Mouse (Mus musculus) layer of hippocampus, adult 18-20 months (tissue): ENCODE data around the gene Itsn1. TPM values are rescaled to one million over a fixed set of nuclear protein-coding genes. Genes with fewer than 3 reads are reported as not detected.
A peak's percentile ranks its signal among the peaks of the same experiment; 100 is the strongest.

Experiments
- DNase-seq, 2 experiments: peaks; one replicate each; pipeline ENCODE4 v3.0.0; 2022; ENCODE audit warnings: low spot score in 2 of 2
- total RNA-seq, 2 experiments: library from RNA; stranded (reverse); gene quantifications; 2 replicates each; pipeline ENCODE4 v1.2.3; 2021

Gene Itsn1
- total RNA-seq, 2 experiments from 2014 or later = 151 to 158 TPM

DNA sequence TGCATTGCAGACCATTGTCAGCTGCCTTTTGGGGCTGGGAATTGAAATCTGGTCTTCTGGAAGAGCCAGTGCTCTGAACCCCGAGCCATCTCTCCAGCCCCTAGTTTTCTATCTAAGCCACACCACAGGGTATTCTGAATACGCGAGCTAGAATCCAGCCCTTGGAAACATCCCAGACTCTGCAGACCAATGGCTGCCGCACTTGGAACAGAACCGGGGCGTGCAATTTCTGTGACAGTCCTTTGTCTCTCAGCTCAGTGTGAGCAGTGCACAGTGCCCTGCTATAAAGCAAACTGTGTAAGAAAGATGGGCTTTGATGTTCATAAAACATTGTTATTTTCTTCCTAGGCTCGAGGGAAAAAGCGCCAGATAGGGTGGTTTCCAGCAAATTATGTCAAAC, 138.6 kb downstream of the Itsn1 start:
- no peak for DNase-seq

DNA sequence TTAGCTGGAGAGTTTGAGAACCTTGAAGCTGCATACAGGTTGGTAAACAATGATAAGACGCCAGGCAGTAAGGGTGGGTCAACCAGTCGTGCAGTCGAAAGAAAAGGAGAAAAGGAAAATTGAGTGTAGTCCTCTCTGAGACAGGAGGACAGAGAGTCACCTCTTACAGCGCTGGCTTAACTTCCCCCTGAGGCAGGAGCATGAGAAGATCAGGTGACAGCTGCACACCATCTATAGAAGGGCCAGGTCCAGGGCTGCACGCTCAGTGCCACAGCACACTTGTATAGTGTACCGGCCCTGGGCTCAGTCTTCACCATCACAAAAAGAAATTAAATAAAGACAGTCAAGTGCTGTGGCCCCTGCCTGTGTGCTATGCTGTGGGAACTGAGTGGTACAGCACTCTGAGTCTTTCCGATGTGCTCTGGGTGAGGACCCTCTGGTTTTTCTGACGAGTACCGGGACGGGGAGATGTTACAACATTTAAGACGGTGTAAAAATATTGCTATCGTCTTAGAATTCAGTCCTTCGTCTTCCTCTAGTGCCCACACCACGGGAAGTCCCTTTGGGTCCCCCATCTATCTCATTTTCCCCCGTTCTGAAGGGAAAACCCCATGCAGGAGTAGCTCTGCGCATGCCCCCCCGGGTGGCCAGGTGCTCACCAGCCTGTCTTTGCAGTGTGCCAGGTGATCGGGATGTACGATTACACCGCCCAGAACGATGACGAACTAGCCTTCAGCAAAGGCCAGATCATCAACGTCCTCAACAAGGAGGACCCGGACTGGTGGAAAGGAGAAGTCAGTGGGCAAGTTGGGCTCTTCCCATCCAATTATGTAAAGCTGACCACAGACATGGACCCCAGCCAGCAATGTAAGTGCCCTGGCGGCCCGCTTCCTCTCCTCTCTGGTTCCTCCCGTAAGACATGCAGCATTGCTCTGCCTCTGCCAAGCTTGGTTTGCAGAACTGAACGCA, 140.1 kb downstream of the Itsn1 start:
- DNase-seq = no peak

DNA sequence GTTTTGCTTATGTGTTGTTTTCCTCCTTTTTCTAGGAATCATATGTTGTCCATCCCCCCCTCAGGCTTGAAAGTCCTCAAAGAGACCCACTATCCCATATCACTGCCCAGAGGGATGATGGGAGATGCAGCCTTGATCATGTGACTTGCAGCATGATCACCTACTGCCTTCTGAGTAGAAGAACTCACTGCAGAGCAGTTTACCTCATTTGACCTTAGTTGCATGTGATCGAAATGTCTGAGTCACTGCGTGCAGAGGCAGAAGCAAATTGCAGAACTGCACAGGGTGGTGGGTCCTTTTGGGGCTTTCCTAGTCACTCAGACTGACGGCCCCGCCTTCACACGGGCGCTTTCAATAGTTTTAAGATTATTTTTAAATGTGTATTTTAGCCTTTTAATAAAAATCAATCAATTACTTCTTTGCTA, 141.1 kb downstream of the Itsn1 start:
- DNase-seq = no peak

DNA sequence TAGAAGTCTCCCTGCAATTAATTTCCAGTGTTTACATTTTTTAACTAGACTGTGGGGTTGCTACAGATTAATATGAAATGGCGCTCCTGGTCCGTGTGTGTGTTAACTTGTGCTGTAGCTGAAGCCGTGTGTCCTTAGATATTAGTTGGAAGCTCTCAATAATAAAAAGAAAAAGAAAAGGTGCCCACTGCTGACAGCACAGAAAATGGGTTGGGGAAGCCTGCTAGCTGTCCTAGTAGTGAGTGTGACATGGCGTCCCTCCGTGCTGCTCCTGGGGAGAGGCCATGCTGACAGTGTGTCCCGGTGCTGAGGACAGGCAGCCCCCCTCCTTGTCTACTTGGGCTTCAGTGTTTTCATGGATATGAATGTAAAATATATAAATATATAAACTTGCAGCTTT, 142.1 kb downstream of the Itsn1 start:
- DNase-seq = no peak

GRCm38 (mm10) chr16:91873695-91874094, 144.6 kb downstream of the Itsn1 start:
- DNase-seq = no peak

DNA sequence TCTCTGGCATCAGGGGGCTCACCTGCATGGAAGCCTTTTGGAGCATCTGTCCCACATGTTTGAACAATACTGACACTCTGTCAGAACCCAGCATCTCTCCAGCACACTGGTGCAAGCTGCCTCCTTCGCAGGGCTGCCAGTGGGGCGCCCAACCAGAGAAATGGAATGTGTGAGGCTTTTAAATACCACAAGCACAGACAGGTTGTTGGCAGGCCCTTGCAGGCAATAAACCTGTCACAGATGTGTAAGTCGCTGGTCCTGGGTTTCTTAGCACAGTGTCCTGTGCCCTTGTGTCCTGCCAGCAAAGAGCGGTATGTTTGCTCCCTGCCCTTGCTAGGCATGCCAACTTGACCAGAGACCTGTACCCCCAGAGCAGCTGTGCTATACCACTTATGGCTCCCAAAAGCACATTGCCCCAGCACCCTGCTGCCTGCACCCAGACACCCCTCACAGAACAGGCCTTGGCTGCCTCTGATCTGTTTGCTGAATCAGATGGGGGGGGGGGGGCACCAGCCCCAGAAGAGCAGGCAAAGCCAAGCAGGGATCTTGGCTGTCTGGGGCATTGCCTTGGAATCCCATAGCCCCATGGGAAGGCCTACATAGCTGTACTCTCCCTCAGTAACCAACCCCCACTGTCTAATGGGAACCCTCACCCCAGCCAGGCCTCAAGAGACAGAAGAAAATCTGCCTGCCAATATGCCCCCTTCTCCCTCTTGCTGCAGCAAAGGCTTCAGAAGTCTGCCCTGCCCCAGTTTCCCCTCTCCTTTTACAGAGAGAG, 146.7 kb downstream of the Itsn1 start:
- DNase-seq = no peak

DNA sequence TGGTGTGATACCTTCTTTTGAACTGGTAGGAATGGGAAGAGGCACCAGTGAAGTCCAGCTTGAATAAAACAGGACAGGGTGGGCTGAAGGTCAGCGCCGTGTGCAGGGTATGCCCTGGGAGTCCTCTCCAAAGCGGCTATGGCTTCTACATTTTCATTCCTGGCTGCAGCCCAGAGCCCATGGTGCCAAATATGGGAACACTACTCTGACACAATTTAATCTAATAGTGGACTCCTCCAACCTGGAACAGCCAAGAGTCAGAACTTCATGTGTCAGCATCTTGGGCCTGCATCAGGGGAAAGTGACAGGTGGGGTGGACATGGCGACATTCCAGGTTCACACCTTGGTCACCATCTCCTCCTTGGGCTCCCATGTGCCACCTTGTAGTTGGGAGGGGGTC, 147.4 kb downstream of the Itsn1 start:
- no peak for DNase-seq

DNA sequence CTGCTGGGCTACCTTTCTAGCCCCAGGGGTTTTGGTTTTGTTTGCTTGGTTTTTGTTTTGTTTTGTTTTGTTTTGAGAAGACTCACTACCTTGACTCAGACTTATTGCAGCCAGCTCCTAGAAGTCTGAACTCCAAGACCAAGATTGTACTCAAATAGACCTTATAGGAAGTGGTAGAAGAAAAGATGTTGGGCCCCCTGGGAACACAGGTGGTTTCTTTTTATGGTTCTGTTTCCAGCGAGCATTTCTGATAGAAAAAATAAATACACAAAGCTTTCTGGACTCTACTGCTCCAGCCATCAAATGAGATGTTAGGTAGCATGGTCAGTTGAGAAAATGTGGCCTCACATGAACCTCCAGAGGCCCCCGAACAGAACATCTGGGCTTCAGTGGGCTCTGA, 150.0 kb downstream of the Itsn1 start:
- no peak for DNase-seq

GRCm38 (mm10) chr16:91880869-91881767, 152.0 kb downstream of the Itsn1 start:
- no peak for DNase-seq

GRCm38 (mm10) chr16:91882168-91882859, 153.2 kb downstream of the Itsn1 start:
- no peak for DNase-seq

GRCm38 (mm10) chr16:91883636-91884035, 154.6 kb downstream of the Itsn1 start:
- no peak for DNase-seq

DNA sequence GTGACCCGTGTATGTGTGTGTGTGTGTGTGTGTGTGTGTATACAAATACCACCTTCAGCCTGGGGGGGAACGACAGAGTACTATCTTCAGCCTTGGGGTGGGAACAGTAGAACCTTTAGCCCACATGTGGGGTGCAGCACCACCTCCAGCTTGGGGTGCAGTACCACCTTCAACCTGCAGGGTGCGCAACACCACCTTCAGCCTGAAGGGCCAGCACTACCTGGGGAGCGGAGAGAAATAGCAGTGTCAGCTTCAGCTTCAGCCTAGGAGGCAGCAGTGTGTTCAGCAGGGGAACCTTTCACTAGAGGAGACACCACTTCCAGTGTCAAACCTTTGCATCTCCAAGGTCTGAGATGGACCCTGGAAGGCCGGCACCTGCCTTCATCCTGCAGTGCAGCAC, 155.1 kb downstream of the Itsn1 start:
- no peak for DNase-seq

DNA sequence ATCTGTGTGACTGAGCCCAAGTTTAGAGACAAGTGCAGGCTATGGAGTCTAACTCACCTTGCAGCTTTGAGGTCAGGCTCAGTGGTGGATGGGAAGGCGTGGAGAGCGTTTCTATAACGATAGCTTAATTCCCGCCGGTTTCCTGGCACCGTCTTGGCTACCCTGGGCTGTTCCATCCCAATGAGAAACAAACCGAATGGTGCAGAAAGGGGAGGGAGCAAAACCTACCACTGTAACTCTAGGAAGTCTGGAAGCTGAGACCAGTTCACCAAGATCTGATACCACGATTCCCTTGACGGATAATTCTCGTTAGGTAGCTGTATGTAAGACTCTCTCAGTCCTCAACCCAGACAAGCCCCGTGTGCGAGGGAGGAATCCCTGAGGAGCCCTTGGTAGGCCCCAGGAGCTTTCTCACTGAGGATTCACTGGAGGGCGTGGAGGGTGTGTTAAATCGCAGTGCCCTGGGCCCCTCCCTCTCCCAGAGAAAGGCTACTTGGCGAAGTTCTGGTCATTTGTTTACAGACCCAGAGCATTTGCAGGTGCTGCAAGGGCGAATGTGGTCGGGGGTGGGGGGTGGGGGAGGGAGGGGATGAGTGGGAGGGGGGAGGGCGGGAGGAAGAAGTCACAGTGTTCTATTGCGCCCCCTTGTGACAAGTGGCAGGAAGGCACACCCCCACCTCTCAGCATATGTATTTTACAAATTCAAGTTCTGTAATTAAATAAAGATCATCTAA, 156.5 kb downstream of the Itsn1 start:
- no peak for DNase-seq

DNA sequence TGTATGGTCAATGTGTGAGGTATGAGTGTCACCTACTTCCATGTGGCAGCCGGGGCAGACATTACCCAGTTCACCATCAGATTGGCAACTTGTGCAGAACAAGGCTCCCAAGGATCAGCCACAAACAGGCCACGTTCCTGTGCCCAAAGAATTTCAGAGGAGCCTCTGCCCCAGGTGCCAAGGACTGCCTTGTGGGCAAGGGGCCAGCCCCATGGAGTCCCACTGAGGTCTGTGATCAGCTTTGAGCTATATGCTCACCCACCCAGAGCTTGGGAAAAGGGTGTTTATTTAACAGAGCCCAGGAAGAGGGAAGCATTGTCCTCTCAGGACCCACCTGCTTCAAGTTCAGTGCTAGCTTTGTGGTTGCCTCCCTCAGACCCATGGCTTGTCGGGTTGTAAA, 159.3 kb downstream of the Itsn1 start:
- no peak for DNase-seq

- no peak for DNase-seq
Observed at GRCm38 (mm10) chr16:91889831-91890230, 160.8 kb downstream of the Itsn1 start.

DNA sequence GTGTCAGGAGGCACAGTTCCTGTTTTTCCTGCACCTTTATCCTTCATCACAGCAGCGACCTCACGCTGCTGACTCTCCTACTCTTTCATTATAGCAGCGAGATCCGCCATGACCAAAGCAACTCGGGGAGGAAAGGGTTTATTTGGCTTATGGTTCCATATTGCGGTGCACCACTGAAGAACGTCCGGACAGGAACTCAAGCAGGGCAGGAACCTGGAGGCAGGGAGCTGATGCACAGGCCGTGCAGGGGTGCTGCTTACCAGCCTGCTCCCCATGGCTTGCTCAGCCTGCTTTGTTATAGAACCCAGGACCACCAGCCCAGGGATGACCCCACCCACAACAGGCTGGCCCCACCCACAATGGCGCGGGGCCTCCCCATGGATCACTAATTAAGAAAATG, 162.1 kb downstream of the Itsn1 start:
- DNase-seq = no peak

DNA sequence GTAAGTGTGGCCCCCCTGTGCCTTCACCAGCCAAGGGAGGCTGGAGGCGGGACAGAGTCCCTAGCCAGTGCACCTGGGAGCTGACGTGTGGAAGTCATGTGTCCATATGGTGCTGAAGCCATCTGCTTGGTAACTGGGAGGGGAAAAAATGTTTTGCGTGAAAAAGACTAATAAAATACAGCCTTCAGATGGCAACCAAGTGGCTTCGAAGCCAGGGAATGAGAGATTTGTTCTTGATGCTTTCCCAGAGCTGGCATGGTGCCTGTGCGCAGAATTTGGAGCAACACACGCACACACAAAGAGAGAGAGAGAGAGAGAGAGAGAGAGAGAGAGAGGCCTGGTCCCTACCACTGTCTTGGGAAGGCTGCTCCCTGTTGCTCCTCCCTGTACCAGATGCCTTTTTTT, 167.3 kb downstream of the Itsn1 start:
- DNase-seq = peak; percentile 67 to 88

DNA sequence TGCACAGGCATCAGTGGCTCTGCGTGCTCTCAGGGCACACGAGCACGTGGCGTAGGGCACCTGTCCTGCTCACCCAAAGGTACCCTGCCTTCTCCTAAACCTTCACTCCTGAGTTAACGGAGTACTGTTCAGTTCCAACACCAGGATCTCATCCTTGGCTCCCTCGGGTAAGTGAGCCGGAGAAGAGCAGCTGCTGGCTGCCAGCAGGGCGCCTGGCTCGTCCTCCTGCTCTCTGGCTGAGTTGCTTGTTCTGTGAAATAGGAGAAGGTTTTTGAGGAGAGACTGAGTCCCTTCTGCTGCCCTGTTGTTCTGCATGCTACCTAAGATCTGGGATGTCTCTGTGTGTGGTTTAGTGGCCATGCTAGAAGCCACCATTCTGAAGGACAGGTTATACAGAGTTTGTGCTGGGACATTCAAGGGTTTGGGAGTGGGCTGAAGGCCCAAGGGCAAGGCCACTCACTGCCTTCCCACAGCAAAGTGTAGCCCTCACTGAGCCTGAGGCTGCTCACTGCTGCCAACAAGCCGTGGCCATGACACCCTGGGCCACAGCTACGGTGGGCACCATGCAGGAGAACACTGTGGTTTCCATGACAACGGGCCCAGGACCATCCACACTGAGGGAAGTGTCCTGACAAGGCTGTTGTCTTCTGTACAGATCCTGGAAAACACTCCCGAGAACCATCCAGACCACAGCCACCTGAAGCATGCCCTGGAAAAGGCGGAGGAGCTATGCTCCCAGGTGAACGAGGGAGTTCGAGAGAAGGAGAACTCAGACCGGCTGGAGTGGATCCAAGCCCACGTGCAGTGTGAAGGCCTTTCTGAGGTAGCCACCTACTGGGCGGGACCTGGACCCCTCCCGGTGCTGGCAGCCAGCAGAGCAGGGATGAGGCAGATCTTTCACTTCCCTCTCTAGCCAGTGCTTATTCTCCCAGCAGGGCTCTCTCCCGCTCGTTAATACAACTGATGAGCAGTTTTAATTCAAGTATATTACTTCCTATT, 170.1 kb downstream of the Itsn1 start:
- no peak for DNase-seq

- DNase-seq = no peak
Observed at GRCm38 (mm10) chr16:91900274-91900673, 171.2 kb downstream of the Itsn1 start.
